Mouse (Mus musculus) midbrain, postnatal 0 days (tissue): Measurements from ENCODE around the gene Jam3. TPM values are rescaled to one million over a fixed set of nuclear protein-coding genes. Genes with fewer than 3 reads are reported as not detected.

Experiments
- ATAC-seq: fragments of 200-750 bp; cut with Nextera tagmentation; 2 replicates; pipeline ENCODE4 v1.8.0; 2017; ENCODE audit warnings: moderate number of reproducible peaks, mild to moderate bottlenecking, moderate TSS enrichment, moderate library complexity; ENCODE audit not compliant: low FRiP score
- DNase-seq: peaks from one replicate; pipeline ENCODE4 v3.0.0-alpha.2; 2015; ENCODE audit warnings: low spot score
- H3K27ac ChIP-seq: fragments of 300-500 bp; sonication (generic); 2 replicates; pipeline ENCODE4 v1.5.1; 2014; ENCODE audit warnings: low read depth, mild to moderate bottlenecking, low read length, mixed read lengths
- H3K27me3 ChIP-seq: fragments of 300-500 bp; sonication (generic); 2 replicates; pipeline ENCODE4 v1.6.1; 2014; ENCODE audit warnings: low read length, control low read depth, mixed read lengths; ENCODE audit not compliant: insufficient read depth
- H3K36me3 ChIP-seq: fragments of 300-500 bp; sonication (generic); 2 replicates; pipeline ENCODE4 v1.6.1; 2014; ENCODE audit warnings: low read length, control low read depth, mixed read lengths; ENCODE audit not compliant: insufficient read depth
- H3K4me1 ChIP-seq: fragments of 300-500 bp; sonication (generic); 2 replicates; pipeline ENCODE4 v1.6.1; 2014; ENCODE audit warnings: mild to moderate bottlenecking, control low read depth, antibody characterized with exemption, low read length, mixed read lengths; ENCODE audit not compliant: insufficient read depth
- H3K4me2 ChIP-seq: fragments of 300-500 bp; sonication (generic); 2 replicates; pipeline ENCODE4 v1.6.1; 2014; ENCODE audit warnings: low read depth, mild to moderate bottlenecking, low read length, mixed read lengths; ENCODE audit not compliant: poor library complexity, severe bottlenecking
- H3K4me3 ChIP-seq: fragments of 300-500 bp; sonication (generic); 2 replicates; pipeline ENCODE4 v1.5.1; 2014; ENCODE audit warnings: low read depth, mild to moderate bottlenecking, low read length, moderate library complexity
- H3K9ac ChIP-seq: fragments of 300-500 bp; sonication (generic); replicated peaks from 2 replicates; pipeline ENCODE4 v1.6.1; 2014; ENCODE audit warnings: mild to moderate bottlenecking, low read length, moderate library complexity, mixed read lengths; ENCODE audit not compliant: poor library complexity, severe bottlenecking
- H3K9me3 ChIP-seq: fragments of 300-500 bp; sonication (generic); 2 replicates; pipeline ENCODE4 v1.6.1; 2016; ENCODE audit warnings: low read length, control low read depth
- CTCF ChIP-seq: IDR thresholded peaks from 2 replicates; pipeline ENCODE4 v1.5.1; 2016; ENCODE audit warnings: antibody characterized with exemption, mild to moderate bottlenecking
- WGBS: fragments of 180-500 bp; shearing (Covaris S2); extraction: QIAGEN DNeasy Blood & Tissue Kit; methylation state at CpG from one replicate; pipeline ENCODE4 v1.1.7; 2014; 5-methylcytosine and 5-hydroxymethylcytosine counted together
- polyA plus RNA-seq: library from polyadenylated mRNA; unstranded; fragments of >200 nt; fragmentation: Nextera tagmentation; extraction: Ambion mirVana; gene quantifications from 2 replicates; pipeline ENCODE4 v1.2.1, GENCODE M21; 2015
- total RNA-seq: library from RNA; depleted of rRNA; stranded (reverse); fragments of >200 nt; gene quantifications from 2 replicates; pipeline ENCODE4 v1.2.3, GENCODE M21; 2014

Gene Jam3
- total and polyA plus RNA-seq, 2 experiments from 2014 or later = 20.6 to 29.2 TPM

GRCm38 (mm10) chr9:27092916-27093315, 62.3 kb downstream of the Jam3 start:
- no peak for ATAC-seq
- no peak for DNase-seq
- H3K9ac ChIP-seq = no peak overlapping the region
- peaks cover 38% of the 10 kb centered on the region for H3K36me3 ChIP-seq
- no peaks in the 10 kb centered on the region for H3K4me1 ChIP-seq
- TF ChIP-seq CTCF = no peak
- no peaks in the 10 kb centered on the region for H3K27me3 ChIP-seq
- no peaks in the 10 kb centered on the region for H3K9me3 ChIP-seq
- H3K4me3 ChIP-seq = no peak overlapping the region
- WGBS = 89% methylated on average over 6 of the region's 6 CpGs
- H3K4me2 ChIP-seq = no peak overlapping the region
- H3K27ac ChIP-seq = no peak overlapping the region

GRCm38 (mm10) chr9:27090801-27091775, 64.1 kb downstream of the Jam3 start:
- Histone ChIP-seq H3K4me1 (no peaks in the 10 kb centered on the region), H3K27me3 (no peaks in the 10 kb centered on the region), H3K9me3 (no peaks in the 10 kb centered on the region), H3K9ac (no peak overlapping the region), H3K4me3 (no peak overlapping the region), H3K4me2 (no peak overlapping the region), H3K36me3 (peaks cover 46% of the 10 kb centered on the region), H3K27ac (no peak overlapping the region)
- DNase-seq = peak; percentile 66
- no peak for TF ChIP-seq CTCF
- 86% methylated on average over 13 of the region's 13 CpGs for WGBS
- no peak for ATAC-seq

- H3K4me2 ChIP-seq = no peak overlapping the region
- WGBS = 76% methylated on average over 1 of the region's 1 CpGs
- no peaks in the 10 kb centered on the region for H3K4me1 ChIP-seq
- H3K9ac ChIP-seq = no peak overlapping the region
- TF ChIP-seq CTCF = no peak
- H3K27ac ChIP-seq = no peak overlapping the region
- H3K36me3 ChIP-seq = peaks cover 48% of the 10 kb centered on the region
- DNase-seq (no peak), ATAC-seq (no peak)
- H3K4me3 ChIP-seq = no peak overlapping the region
- no peaks in the 10 kb centered on the region for H3K9me3 ChIP-seq
- H3K27me3 ChIP-seq = no peaks in the 10 kb centered on the region
Measured at GRCm38 (mm10) chr9:27090134-27090533, 65.1 kb downstream of the Jam3 start.

- peaks cover 56% of the 10 kb centered on the region for H3K36me3 ChIP-seq
- no peak overlapping the region for H3K27ac ChIP-seq
- no peaks in the 10 kb centered on the region for H3K27me3 ChIP-seq
- DNase-seq = no peak
- 96% methylated on average over 3 of the region's 3 CpGs for WGBS
- no peak for ATAC-seq
- H3K4me3 ChIP-seq = no peak overlapping the region
- no peaks in the 10 kb centered on the region for H3K4me1 ChIP-seq
- H3K9ac ChIP-seq = no peak overlapping the region
- no peak for TF ChIP-seq CTCF
- H3K9me3 ChIP-seq = no peaks in the 10 kb centered on the region
- no peak overlapping the region for H3K4me2 ChIP-seq
Measured at GRCm38 (mm10) chr9:27087402-27087801, 67.8 kb downstream of the Jam3 start.

DNA sequence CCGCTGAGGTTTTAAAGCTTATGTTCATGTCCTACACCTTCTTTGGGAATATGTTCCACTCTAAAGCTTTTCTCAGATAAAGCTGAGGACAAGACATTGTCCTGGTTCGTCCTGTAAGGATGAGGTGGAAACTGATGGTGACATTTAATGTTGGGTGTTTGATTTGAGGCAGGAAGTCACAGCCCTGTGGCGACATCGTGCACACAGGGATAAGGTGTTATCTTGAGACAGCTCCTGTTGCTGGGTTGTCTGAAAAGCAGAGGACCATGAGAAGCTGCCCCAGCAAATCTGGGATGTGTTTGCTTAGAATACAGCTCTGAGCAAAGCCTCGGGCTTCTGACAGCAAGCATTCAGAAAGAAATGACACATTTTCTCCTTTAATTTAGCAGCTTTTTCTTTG, 69.0 kb downstream of the Jam3 start:
- DNase-seq (no peak), ATAC-seq (no peak)
- H3K27ac ChIP-seq = no peak overlapping the region
- TF ChIP-seq CTCF = no peak
- peaks cover 64% of the 10 kb centered on the region for H3K36me3 ChIP-seq
- H3K9me3 ChIP-seq = no peaks in the 10 kb centered on the region
- H3K4me2 ChIP-seq = no peak overlapping the region
- H3K4me3 ChIP-seq = no peak overlapping the region
- H3K27me3 ChIP-seq = no peaks in the 10 kb centered on the region
- no peak overlapping the region for H3K9ac ChIP-seq
- H3K4me1 ChIP-seq = no peaks in the 10 kb centered on the region
- 93% methylated on average over 5 of the region's 5 CpGs for WGBS

DNA sequence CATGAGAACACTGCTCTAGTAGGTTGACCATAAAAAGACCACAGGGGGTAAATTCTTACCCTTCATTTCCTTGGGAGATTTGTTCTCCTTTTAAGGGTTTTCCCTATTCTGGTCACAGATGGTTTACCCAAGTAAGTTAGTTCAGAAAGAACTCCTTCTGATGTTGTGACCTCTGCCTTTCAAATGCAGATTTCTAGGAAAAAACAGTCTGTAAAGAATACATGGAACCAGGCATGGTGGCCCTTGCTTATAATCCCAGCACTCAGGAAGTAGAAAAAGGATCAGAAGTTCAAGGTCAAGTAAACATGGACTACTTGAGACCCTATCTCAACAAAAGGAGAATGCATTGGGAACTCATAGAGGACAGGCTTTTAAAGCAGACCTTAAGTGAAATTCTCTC, 79.4 kb downstream of the Jam3 start:
- no peak for DNase-seq
- Histone ChIP-seq H3K9ac (no peak overlapping the region), H3K36me3 (peaks cover 34% of the 10 kb centered on the region), H3K4me2 (no peak overlapping the region), H3K27me3 (no peaks in the 10 kb centered on the region), H3K4me1 (no peaks in the 10 kb centered on the region), H3K9me3 (no peaks in the 10 kb centered on the region), H3K4me3 (no peak overlapping the region), H3K27ac (no peak overlapping the region)
- TF ChIP-seq CTCF = no peak
- no peak for ATAC-seq
